Mouse (Mus musculus) E14TG2a.4 (cell line): Measurements from ENCODE around the gene Srxn1.

Experiments used
- CTCF ChIP-seq: conservative IDR thresholded peaks from 2 replicates; pipeline ENCODE4 v1.5.1; 2014; ENCODE audit warnings: low read length
- POU5F1 ChIP-seq: IDR thresholded peaks from 2 replicates; pipeline ENCODE4 v1.6.1; 2014; ENCODE audit warnings: low read length, borderline replicate concordance

- no peak for TF ChIP-seq CTCF
- TF ChIP-seq POU5F1, result no peak
Measured at GRCm38 (mm10) chr2:152091342-152092056, 13.8 kb upstream of the Srxn1 start.
